Mouse (Mus musculus) embryo, embryonic 11.5 days (tissue): Measurements from ENCODE around the gene Defb45.

ENCODE experiments used
- DNase-seq: peaks from one replicate; pipeline ENCODE4 v3.0.0-alpha.2; 2012; ENCODE audit warnings: low read depth, low spot score

Gene Defb45

DNA sequence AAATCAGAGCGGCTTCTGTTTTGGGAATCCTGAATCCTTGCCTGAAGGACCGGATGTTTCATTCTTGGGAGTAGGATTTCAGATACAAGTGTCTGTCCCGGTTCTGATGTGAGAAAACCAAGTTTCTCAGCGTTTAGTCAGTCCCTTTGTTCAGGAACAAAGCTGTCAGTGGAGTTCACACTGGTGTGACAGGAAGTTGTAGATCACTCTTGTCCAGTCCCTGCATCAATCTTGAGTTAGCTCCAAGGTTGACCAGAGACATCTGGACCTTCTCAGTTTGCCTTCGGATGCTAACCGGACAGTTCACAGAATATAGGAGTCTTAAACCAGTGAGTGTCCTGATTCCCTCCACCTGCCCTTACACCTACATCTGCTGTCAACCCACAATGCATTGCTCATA, 8.5 kb upstream of the Defb45 start:
- no peak for DNase-seq

DNA sequence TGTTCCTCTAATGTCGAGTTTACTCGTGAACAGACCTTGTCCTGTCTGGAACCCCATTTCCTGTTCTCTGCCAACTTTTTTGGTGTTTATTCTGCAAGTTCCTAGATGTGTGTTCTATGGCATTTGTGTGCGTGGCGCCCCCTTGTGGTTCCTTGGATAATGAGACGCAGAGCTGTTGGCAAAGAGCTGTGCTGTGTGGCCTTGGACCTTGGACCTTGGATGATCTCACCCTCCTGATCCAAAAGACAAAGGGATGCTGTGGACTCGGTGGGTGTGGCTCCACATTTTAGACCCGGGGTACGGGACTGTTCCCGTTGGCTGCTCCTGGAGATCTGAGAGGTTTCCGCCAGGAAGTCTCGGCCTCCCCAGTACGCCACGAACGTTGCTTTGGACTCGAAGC, 4.9 kb upstream of the Defb45 start, which contains the start of gene Defb36:
Defb36 (plus strand) TSS at position 271 of the 400 bp plus-strand sequence.
- DNase-seq = no peak

DNA sequence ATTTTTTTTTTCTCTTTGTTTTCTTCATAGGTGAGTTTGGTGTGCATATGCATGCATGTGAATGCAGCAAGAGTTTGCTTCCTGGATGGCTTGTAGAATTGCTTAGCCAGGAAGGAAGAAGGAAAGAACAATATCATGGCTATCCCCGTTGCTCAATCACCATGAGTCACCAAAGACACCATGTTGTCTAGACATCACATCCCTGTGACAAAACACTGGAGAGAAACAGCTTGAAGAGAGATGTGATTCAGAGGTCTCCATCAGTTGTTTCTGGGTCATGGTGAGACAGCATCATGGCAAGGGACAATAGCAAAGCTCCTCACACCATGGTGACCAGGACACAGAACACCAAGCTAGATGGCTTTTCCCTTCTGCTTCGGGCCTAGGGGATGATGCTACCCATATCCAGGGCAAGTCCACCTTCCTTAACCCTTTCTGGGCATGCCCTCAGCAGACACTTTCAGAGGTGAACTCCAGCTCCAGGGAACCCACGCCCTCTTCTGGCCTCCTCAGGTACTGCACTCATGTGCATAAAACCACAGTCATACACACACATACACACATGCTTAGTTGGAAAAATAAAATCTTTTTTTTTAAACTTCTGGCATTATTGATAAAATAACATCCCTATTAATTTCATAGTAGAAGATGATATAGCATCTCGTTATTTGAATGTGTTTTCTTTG, 2.2 kb upstream of the Defb45 start:
- no peak for DNase-seq

DNA sequence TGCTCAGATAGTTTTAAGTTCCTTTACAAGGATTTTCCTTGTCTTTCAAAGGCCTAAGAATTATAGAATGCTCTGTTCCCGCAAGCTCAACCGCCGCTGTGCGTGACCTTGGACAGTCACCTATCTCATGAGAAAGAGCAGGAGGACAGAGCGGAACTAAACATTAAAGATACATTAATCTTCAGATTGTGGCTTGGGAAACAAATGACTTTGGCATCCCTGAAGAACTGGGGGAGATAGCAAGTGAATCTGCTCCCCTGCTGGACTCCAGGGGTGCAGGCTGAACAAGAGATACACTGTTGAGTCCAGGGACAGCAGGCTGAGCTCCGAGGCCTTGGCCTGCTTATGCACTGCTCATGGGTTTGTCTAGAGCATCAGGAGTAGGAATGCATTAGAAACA, 877 bp upstream of the Defb45 start:
- no peak for DNase-seq

DNA sequence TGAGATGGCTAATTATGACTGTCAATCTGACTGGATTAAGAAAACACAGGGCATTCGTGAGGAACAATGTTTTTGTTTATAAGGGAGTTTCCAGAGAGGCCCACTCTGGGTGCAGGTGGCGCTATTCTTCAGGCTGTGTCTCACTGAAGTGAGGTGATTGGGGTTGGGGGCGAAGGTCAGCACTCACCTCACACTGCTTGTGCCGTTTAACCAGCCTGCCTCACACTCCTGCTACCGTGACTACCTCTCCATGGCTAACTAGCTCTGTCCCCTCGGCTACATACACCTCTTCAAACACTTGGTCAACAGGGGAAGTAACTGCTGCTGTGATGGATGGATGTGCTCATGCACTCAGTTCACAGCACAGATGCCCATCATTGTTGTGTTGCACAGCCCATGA, 10.2 kb downstream of the Defb45 start:
- no peak for DNase-seq

DNA sequence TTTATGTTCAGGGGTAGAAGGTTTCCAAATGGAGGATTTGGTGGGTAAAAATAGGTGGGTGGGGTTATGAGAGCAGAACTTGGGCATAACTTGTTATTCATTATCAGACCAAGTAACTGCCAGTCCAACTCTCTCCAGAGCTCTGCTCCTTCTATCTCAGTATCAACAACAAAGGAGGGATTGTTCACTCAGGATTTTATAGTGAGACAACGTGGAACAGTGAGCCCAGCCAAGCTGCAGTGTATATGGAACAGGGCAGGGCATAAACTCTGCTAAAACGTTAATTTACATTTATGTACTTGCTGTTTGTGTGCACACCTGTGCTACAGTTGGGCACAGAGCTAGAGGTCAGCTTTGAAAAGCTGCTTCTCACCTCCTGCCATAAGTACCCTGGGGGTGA, 10.7 kb downstream of the Defb45 start:
- no peak for DNase-seq

DNA sequence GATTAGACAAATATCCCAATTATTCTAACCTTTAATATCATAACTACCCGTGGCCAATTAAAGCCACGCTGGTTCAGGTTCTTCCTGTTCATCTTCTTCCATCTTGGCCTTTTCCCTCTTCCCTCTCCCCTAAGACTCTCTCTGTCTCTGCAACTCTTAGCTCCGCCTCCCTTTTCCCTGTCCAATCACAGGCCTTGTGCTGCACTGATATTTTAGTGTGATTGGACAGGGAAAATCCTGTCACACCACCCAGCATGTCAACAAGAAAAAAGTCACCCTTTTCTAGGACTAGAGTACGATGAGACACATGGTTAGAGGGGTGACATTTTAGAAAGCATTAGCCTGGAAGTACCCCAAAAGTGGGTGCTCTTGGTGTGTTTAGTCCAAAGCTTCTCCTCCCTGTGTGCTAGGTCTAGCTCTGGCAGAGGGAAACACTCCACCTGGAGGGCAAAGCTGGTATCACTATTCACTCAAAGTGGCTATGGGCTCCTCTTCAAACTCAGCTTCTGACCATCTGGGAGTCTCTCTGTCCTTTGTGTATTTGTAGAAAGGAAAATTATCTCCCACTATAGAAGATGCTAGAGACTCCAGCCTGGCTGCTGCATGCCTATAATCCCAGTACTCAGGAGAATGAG, 12.2 kb downstream of the Defb45 start:
- no peak for DNase-seq

DNA sequence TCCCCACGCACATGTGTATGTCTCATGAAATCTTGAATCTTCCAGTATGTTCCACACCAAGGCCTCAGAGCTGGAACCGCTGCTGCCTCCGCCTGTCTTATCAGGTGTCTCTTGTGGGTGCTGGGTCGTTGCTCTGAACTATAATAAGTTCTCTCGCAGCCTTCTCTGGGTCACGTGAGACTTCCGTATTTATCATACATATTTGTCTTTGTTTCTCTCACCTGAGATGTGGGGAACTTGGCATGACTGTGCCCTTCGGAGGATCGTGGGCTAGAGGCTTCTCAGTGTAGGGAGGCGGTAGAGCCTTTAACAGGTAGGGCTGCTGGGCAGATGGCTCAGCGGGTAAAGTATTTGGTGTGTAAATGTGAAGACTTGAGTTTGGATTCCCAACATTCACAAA, 18.6 kb downstream of the Defb45 start:
- DNase-seq = no peak

DNA sequence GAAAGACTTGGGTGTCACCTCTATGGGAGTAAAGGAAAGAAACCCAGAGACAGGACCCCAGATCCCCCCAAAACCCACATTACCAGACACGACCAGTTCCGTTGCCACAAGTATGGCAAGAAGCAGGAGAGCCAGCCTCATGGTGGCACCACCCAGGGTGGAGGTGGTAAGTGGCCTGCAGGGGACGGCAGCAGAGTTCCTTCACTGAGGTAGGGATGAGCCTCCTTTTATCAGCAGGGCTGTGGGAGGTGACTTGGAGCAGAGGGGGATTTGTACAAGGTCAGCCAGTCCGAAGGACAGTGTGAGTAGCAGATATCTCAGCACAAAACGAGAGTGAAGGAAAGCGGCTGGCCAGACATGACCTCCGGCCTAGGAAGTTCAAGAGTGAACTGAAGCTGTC, 19.1 kb downstream of the Defb45 start, which contains the start of gene Defb19:
Defb19 (minus strand) TSS at position 206 of the 400 bp plus-strand sequence.
- DNase-seq = no peak

DNA sequence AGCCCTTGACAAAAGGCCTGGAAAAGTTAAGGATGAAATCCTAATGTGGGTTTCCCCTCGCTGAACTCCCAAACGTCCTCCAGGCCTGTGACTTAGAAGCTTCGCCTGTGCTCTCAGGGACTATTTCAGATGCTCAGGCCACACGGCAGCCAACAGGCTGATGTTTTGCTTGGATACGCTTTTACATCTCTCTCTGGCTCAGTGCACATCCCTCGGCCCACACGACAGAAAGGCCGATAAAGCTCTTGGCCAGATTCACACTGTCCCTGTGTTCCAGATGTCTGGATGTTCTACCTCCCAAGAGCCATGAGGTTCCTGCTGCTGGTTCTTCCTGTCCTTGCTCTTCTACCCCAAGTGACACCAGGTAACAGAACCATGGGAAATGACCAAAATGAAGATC, 25.7 kb downstream of the Defb45 start:
- DNase-seq = no peak

DNA sequence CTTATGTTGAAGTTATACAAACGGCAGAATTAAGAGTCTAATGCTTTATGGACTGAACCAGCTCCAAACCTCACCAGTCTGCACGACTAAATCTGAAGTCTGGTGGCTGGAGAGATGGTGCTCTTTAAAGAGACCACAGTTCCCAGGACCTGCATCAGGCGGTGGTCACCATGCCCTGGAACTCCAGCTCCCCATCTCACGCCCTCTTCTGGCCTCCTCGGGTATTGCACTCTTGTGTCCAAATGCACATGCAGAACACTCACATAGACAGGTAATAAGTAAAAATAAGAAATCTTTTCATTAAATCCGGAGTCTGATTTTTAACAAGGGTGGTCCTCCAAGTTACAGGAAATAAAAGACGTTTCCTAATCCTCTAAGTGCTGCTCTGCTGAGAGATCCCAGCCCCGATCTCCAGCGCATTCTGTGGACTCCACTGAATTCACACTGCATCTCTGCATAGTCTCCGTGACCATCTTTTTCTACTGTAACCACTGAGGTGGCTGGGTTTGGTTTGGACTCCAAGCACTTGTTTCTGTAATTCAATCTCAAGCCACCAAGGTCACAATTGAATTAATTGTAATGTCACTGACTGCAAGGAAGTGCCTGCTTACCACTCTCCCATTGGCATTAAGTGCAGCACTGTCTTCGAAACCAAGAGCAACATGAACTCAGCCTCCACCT, 26.9 kb downstream of the Defb45 start, which contains the start of gene Defb21:
Defb21 (plus strand) TSS at position 631 of the 681 bp plus-strand sequence.
- DNase-seq = no peak

DNA sequence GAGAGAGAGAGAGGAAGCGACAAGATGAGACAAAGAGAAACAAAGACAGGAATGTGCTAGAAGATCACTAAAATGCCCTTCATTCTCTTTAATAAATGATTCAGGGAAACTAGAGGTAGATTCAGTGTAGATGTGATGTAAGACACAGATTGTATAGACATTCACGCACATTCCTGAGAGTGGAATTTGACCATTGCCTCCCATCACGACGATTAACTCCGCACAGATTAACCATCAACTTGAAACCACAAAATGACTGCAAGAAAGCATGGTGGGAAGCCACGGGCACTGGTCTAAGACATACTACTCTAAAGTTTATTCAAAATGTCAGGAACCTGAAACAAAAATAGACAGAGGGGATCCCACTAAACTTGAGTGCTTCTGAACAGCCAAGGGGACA, 28.9 kb downstream of the Defb45 start:
- no peak for DNase-seq

DNA sequence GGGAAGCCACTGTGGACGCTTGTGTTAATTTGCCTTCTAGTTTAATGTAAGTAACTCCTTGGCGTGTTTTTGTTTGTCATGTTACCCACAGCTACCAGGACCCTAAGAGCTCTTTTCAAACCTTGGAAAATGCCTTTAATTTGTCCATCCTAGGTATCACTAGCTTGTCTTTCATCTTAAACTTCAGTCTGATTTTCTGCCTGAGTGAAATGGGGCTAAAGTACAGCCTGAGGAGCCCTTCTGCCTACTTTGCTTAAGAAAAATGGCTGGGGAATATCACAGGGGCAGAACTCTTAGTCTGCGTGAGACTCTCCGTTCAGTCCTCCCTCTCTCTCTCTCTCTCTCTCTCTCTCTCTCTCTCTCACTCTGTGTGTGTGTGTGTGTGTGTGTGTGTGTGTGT, 29.3 kb downstream of the Defb45 start:
- DNase-seq = no peak

DNA sequence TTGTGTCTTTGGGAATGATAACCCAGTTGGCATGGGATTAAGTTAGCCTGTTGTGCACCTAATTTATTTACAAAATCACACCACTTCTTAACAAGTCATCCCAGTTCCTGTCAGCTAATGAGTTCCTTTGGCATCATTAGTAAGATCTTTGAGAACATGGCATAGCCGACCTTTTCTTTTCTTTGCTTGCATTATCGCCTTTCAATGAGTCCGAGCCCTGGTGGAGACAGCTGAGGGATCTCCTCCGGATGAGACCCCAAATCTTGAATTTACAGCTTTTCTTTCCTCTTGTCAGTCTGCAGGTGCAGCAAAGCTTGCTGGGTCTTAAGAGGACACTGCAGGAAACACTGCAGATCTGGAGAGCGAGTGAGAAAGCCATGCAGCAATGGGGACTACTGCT, 30.2 kb downstream of the Defb45 start, which contains the start of gene Gm17416:
Gm17416 (plus strand) TSS at position 301 of the 400 bp plus-strand sequence.
- no peak for DNase-seq

DNA sequence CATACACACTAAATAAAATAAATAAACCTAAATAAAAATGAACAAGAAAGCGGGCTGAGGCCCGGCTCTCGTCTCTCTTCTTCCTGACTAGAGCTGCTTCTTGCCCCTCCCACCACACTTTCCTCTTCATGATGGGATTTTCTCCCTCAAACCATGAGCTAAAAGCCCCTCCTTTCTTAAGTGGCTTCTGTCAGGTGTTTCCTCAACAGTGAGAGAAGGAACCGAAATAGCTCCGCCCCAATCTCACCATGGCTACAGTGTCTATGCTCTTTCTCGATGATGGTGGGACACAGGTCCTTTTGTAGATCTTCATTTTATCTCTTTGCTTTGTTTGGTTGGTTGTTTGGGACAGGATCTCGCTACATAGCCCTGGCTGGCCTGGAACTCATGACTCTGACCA, 42.5 kb downstream of the Defb45 start:
- DNase-seq = no peak

DNA sequence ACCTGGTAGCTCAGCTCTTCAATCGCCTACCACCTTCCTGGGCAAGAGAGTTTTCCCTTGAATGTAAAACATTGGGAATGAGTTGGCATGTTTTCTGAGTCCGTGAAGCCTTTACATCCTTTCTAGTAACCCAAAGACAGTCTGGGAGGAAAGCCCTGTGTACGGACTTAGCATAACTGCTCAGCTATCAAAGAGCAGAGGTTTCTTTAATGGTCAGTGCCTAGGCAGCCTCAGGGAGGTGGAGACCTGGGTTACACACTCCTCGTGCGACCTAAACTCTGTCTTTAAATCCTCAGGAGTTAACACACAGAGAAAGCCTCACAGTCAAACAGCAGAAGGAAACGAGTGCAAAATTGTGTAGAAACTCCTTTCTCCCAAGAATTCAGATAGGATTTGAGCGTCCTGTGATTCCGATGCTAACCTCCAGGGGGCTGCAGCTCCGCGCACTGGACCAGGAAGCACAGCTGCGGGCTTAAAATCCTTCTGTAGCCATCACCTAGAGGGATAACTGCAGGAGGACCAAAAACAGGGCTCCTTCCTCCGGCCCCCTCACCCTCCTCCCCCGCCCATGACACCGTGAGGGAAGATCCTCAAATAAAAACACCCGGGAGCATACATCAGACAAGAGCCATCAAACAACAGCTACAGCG, 45.3 kb downstream of the Defb45 start:
- peak; percentile 46 for DNase-seq

DNA sequence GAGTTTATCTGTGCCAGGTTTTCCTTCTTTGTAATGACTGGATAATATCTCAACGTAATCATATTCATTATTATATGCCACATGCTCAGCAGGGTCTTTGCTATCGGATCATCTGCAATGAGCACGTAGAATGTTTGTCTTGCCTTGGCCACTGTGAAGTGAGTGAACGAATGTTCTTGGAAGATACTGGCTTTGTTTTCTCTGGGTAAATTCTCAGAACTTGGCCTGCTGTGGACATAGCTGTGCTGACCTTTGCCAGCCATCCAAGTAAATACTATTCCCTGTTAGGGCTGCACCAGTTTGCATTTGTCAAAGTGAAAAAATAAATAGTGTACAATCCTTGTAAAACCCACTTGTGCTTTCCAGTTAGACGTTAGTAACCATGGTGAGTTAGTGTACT, 51.1 kb downstream of the Defb45 start:
- no peak for DNase-seq

DNA sequence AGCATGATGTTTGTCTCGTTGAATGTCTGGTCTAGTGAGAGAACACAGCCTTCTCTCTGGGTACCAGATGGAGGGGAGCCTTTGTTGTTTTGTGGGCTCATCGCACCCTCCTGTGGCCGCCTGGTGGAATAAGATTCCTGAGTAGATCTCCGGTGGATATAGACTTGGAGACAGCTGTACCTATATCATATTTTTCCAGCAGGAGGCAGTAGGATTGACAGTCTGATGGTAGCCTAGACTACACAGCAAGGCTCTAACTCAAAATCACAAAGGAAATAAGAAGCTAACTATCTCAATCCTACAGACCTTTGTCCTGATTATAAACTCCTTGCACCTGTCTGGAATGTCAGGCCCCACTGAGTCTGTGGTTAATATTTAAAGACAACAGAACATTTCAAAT, 54.5 kb downstream of the Defb45 start:
- DNase-seq = no peak

DNA sequence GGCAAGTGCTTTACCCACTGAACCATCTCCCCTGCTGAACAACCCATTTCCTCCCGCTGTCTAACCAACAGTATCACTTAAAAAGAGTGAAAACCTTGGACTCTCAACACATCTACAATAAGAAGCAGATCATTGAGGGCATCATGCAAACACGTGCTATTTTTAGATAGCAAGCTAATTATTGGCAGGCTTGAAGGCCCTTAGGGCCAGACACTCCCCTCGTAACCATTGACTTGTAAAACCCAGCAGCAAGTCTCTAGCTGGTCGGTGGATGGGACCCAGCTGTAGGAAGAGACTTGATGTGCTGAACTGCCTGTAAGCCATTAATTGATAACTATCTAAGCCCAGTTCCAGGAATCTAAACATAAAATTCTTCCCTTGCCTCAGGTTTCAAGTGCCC, 55.7 kb downstream of the Defb45 start:
- DNase-seq = no peak
